Mouse (Mus musculus) heart, adult 2 months (tissue): ENCODE measurements around the gene Tsen15.

Experiments used
- CTCF ChIP-seq: fragments of 200-600 bp; IDR thresholded peaks from 2 replicates; pipeline ENCODE4 v1.8.1; 2022; ENCODE audit warnings: antibody characterized with exemption, mild to moderate bottlenecking, moderate library complexity
- EP300 ChIP-seq: fragments of 200-500 bp; IDR thresholded peaks from 2 replicates; pipeline ENCODE4 v1.6.1; 2011; ENCODE audit warnings: low read depth, low read length, control low read depth; ENCODE audit not compliant: insufficient read depth
- POLR2A ChIP-seq: fragments of 200-500 bp; IDR thresholded peaks from 2 replicates; pipeline ENCODE4 v1.6.1; 2011; ENCODE audit warnings: mild to moderate bottlenecking, low read depth, low read length, control low read depth; ENCODE audit not compliant: insufficient read depth

GRCm38 (mm10) chr1:152347946-152348345, 38.5 kb downstream of the Tsen15 start:
- TF ChIP-seq POLR2A (no peak), CTCF (no peak), EP300 (0 out of 2 replicates have a peak, but pooled peaks have one; percentile 7)
